Mouse (Mus musculus): Measurements from ENCODE around the gene Bglap2. TPM values are rescaled to one million over a fixed set of nuclear protein-coding genes. Genes with fewer than 3 reads are reported as not detected.
"Not testable (repeated sequence)": the region's sequence is repeated elsewhere in the genome, so short reads cannot be mapped to it uniquely, and the experiment has no call there.

Bglap2 gene
- 1 to 10 TPM in 3 of 4 experiments, not detected in 1; 1.1 to 1.8 (median 1.3) TPM for total RNA-seq (2022)

DNA sequence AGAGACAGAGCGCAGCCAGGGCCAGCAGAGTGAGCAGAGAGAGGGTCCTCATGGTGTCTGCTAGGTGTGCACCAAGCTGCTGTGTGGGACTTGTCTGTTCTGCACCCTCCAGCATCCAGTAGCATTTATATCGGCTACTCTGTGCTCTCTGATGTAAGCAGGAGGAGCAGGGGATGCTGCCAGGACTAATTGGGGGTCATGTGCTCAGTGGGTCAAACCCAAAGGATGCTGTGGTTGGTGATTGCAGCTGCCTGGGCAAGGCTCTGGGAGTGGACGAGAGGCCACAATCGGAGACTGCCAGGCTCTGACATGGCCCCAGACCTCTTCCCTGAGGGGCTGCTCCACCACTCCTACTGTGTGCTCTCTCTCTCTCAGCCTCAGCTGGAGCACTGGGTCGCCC is at the start of gene Bglap2:
Gene Bglap2 (minus strand): TSS at position 101 of the 400 bp plus-strand sequence.
- not testable (repeated sequence) for DNase-seq (ENCODE audit: low spot score in 2 of 2)

DNA sequence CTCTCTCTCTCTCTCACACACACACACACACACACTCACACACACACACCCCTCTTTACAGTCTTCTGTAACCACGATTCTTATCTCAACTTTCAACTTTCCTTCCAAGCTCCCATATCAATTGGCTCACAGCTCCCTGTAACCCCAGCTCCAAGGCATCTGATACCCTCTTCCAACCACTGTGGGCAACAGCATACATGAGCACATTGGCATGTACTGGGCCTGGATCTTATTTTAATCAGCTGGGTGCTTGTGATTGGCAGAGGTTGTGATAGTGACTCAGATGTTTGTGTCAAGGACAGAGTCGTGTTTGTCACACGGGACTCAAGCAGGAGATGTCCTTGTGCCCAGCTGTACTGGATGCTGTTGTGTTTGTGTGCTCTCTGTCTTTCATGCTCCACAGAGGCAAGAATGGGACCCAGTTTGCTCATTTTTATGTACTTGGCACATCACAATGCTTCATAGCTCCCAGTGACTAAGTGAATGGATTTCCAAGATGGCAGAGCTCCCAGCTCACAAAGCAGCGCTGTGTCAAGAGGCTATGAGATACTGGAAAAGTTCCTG is 48.9 kb upstream of the Bglap2 start:
- DNase-seq (ENCODE audit: low spot score in 2 of 2): no peak

DNA sequence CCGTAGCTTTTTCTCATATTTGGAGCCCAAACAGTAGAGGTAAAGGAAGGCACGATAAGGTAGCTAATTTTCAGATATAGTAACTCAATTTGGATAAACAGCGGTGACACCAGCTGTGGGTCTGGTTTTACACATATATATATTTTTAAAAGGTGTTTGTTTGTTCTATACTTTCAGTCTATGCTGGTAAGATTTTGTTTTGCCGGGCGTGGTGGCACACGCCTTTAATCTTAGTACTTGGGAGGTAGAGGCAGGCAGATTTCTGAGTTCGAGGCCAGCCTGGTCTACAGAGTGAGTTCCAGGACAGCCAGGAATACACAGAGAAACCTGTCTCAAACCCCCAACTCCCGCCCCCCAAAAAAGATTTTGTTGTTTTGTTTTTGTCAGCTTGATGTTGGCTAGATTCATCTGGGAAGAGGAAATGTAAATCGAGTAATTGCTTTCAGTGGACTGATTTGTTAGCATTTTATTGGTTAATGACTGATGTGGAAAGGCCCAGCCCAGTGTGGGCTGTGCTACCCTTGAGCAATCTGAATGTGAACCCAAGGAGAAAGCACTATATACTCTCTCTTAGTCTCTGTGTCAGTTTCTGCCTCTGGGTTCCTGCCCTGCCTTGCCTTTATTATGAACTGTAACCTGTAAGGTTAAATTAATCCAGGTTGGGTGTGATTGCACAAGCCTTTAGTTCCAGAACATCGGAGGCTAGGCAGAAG is 47.4 kb upstream of the Bglap2 start:
- no peak for DNase-seq (ENCODE audit: low spot score in 2 of 2)

DNA sequence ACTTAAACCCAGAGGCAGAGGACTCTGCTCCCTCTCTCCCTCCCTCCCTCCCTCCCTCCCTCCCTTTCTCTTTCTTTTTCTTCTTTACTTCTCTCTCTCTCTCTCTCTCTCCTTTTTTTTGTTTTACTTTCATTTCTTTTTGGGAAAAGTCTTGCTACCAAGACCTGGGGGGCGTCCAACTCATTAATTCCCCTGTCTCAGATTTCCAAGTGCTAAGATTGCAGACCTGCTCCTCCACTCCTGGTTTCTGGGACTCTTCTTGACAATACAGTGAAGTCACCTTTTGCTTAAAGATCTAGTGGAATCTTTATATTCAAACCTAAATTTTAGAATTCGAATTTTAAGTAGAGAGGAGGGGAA is 46.8 kb upstream of the Bglap2 start:
- DNase-seq (ENCODE audit: low spot score in 2 of 2): no peak

DNA sequence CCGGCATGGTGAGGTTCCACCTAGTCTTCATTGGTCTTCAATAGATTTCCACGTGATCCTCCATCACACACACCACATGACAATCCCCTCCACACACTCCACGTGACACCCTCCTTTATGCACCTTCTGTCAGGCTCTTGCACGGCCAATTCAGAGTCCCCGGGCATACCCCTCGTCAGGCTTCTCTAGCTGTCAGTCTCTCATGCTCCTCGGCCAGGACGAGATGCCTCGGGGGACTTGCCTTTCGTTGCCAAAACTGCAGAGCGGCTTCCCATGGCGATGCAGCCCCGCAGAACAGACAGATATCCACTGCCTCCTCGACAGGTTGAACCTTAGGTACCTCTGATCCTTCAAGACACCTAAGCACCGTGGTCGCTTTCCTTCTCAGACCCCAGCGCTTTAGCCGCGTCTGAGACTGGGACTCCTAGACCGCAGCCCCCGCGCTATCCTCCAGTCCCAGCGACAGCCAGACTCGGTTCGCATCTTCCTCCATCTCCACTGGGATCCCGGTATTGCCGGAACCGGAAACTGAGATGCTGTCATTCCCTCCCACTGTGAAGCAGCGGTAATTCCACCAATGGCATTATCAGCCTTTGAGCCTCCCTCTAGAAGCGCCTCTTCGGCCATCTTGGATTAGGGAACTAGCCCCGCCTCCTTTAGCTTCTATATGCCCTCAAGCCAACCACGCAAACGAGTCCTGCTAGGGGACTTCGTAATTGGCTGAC is 46.3 kb upstream of the Bglap2 start, which contains the start of gene Slc25a44:
Gene Slc25a44 (minus strand): TSS at position 535 of the 725 bp plus-strand sequence.
- DNase-seq (ENCODE audit: low spot score in 2 of 2): peak; percentile 81 to 95

DNA sequence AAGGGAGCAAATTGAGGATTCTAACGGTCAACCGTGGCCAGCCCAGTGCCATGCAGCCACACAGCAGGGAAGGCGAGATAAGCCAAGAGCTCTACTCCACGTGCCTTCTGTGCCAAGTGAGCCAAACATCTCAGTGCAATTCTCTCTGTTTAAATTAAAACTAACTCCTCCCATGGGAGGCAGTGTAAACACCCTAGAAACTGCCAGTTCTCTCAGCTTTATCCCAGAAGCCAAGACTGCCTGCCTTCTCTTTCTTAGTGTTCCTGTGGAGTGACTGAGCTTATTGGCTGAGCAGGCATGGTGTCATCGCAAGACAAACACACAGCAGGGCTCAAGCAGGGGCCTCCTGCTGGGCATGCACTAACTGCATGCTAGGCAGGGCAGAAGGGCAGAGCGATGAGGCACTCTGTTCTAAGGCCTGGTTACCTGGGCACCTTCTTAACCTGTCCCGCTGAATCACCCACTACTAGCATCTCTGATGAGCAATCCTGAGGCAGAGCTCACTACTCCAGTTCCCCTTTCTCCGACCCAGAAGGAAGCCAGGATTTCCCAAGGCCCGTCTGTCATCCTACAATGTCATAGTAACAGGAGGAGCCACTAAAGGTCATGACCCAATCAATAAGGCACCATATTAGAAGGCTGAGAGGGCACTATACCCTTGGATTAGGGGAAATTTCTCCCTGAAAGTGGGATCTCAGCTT is 43.7 kb upstream of the Bglap2 start:
- no peak for DNase-seq (ENCODE audit: low spot score in 2 of 2)

DNA sequence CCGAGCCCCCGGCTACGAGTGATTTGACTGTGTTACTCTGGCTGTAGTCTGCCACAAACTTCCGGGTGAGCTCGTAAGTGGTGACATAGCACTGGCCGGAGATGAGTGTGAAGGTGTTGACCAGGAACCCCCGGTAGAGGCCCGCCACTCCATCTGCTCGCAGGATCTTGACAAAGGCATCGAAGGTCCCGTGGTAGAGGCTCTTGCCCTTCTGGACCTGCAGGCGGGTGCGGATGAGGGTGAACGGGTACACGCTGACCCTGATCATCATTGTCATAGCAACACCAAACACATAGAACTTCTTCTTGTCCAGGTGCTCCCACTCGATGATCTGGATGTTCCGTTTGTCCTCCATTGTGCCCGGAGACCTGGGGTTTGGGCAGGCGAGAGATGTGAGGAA is 42.3 kb upstream of the Bglap2 start:
- DNase-seq (ENCODE audit: low spot score in 2 of 2): no peak

DNA sequence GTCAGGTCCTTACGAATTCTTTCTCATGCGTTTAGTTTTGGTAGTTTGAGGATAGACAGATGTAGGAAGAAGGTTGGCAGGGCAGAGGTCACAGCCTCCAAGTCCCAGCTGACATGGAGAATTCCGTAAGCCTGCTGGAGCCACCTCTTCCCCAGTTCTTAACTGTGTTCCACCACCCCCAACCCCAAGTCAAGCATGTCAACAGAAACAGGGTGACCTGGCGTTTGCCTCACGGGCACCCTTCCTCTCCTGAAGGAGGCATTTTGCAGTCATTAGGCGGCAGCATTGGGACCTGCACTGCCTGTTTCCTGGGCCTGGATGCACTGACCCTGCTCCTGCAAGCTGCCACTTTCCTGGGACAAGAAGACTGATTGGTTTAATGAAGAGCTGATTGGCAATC is 39.5 kb upstream of the Bglap2 start:
- DNase-seq (ENCODE audit: low spot score in 2 of 2): no peak

DNA sequence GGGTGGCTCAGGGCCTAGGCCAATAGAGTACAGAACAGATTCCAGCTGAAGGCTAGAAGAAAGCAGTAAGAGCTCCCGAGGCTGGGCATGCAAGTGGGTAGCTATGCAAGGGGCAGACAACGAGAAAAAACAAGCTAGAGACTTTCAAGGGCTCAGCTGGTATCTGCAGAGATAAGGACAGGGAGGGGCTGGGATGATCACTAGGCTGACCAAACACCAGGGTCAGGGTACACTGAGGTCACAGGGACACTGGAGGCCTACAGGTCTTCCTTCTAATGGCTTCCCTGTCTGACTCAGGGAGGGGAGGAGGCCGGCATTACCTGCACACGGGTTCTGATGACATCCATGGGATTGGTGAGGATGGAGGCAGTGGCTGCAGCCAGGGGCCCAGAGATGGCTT is 37.2 kb upstream of the Bglap2 start:
- no peak for DNase-seq (ENCODE audit: low spot score in 2 of 2)

DNA sequence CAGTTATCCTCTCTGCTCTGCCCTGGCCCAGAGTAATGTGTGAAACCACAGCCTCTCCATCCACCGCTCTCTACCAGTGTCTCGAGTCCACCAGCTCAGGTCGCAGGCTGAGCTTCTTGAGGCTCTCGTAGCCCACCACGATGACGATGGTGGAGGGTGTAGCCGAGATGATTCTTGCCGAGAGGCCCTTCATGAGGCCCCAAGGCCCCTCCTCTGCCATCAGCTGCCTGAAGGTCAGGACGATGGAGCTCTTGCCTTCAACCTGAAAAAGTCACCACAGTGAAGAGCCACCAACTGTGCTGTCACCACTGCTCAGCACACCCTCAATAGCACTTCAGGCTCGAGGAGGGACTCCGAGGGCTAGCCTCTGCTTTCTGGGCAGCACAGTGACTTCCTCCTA is 34.1 kb upstream of the Bglap2 start:
- DNase-seq (ENCODE audit: low spot score in 2 of 2): no peak

DNA sequence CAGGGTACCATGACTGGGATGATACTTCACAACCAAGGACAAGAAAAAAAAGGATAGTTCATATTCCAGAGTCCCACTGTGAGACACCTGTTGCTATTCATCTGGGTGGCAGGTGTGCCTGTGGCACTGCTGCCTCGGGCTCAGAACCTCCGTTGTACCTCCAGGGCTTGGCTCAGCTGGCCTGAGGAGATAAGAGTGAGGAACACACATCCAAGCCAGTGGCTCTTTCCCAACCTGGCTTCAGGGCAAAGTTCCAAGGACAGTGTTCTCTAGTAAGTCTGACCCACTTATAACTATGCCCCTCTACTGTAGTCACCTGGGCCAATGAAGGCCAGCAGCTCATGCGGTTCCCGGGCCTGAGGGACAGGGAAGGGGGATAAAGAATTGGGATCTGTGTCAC is 33.2 kb upstream of the Bglap2 start:
- no peak for DNase-seq (ENCODE audit: low spot score in 2 of 2)

DNA sequence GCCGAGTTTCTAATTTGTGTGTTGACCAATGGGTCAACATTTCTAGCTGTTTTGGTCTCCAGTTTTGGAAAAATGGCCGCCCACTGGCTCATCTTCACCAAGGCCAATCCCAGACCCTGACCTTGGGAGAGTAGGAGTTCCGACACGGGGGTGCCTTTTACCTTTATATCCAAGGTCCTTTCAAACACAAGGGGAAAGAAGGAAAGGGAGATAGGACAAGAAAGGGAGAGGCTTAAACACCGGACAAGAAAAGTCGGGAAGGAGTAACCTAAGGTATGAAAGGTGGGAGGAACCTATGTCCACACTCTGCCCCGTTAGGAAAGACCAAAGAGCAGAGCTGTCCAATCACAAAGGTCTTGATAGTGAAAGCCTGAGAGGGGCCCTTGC is 32.1 kb upstream of the Bglap2 start:
- no peak for DNase-seq (ENCODE audit: low spot score in 2 of 2)

DNA sequence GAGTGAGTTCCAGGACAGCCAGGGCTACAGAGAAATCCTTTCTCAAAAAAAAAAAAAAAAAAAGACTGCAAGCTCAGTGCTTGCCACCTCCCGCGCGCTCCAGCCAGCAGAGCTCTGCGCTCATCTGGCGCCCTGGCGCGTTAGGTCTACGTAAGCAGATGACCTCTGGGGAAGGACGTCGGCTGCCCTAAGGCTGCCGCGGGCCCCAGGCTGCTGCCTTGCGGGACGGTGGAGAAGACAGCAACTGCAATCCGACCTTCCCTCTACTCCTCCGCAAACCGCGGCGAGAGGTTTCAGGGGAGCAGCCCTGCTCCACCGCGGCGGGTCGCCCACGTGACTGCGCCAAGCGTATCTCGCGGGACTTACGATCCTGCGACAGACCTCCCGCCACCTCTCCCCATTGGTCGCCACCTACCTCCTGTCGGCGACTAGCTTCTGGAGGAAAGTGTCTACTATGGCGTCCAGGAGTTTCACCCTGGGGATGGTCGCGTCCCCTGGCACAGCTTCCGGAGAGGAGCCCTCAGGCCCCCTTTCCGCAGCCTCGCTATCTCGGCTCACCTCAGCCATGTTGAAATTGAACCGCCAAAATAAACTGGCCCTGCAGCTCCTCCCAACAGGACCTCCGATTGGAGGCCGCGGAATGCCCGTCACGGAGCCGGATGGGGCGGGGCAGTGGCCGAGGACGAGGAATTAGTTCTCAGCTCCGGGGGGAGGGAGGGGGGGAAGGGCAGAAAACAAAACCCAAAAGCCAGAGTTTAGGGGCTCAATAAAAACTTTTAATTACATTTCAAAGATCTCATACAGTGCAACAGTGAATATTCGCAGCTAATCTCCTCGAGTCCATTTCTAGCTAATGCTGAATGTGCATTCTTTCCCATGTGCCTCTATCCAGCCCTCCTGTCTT is 31.5 kb upstream of the Bglap2 start, which contains the start of gene Pmf1:
Gene Pmf1 (minus strand): TSS at position 591 of the 904 bp plus-strand sequence.
- DNase-seq (ENCODE audit: low spot score in 2 of 2): peak; percentile 86 to 90

DNA sequence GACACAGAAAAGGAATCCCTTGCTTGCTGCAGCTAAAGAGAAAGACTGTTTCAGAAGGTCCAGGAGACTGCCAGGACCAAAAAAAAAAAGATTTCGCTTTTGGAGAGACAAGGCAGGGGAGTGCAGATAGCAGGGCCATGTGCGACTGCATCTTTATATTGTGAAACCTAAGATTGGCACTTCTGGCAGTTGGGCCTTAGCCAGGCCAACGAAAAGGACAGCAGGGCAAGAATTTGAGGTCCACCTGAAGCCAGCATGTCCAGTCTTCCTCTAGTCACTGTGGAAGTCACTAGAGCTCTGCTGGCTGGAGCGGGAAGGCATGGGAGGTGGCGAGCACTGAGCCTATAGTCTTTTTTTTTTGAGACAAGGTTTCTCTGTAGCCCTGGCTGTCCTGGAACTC is 30.5 kb upstream of the Bglap2 start:
- DNase-seq (ENCODE audit: low spot score in 2 of 2): no peak

DNA sequence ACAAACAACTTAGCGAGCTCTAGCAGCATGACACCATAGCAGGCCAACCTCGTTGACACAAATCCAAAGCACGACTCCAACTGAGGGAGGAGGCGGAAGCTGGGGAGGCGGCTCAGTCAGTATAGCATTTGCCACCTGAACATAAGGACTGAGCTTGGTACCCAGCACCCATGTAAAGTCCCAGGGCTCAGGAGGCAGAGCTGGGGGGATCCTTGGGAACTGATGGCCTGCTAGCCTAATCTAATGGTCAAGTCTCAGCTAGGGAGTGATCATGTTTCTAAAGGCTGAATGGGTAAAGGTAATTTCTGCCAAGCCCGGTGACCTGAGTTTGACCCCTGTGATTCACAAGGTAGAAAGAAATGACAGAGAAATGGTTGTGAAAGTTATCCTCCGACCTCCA is 29.0 kb upstream of the Bglap2 start:
- DNase-seq (ENCODE audit: low spot score in 2 of 2): no peak

DNA sequence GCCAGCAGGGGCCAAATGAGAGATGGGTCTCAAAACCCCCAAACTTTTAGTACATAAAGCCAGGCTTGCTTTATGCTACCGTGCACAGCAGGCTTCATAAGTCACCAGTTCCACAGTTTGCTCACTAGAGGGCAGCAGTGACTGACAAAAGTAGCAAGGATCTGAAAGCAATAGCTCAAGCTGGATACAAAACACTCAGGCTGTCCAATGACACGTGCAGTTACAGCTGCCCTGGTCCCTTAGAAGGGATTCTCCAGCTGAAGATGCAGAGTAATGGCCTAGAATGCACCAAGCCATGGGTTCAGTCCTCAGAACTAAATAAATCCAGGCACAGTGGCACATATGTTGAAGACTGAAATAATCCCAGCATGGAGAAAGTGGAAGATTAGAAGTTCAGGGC is 28.6 kb upstream of the Bglap2 start:
- DNase-seq (ENCODE audit: low spot score in 2 of 2): peak; percentile 42 to 52

DNA sequence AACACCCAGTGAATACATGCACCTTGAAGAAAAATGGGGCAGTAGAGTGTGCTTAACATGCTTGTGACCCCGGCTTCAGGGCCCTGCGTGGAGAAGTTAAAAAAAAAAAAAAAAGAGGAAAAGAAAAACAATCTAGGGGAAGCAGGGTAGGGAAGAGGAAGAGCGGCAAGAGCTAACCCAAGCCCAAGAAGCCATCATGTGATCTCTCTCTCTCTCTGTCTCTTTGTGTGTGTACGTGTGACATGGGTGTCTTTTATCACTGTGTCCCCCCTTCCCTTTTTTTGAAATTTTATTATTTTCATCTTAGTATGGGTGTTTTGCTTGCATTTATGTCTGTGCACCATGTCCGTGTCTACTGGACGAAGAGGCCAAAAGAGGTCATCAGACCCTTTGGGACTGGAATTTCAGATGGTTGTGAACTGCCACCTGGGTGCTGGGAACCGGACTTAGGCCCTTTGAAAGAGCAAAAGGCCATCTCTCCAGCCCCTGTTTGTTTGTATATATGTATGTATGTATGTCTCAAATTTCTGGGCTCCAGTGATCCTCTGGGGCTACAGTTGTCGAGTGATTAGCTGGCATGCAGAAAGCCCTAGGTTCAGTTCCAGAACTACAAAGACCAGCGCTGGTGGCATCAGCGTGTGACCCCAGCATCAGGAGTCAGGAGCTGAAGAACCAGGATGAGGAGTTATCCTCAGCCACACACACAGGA is 25.2 kb upstream of the Bglap2 start:
- DNase-seq (ENCODE audit: low spot score in 2 of 2): no peak

DNA sequence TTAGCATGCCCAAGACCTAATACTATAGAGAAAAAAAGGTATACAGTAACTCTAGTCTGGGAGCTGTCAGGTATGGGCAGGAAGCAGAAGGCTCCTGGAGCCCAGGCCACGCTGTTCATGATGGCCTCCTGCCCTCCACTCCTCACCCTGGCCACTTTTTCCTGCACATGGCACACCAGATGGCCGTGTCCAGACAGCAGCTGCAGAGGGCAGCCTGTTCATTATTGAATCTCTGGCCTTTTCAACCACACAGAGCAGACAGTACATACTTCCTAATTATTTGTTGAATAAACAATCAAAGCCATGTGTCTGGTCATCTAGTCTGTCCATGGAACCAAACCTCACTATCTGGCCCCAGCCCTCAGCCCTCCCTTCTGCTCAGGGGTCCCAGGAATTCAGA is 20.2 kb upstream of the Bglap2 start:
- DNase-seq (ENCODE audit: low spot score in 2 of 2): no peak

DNA sequence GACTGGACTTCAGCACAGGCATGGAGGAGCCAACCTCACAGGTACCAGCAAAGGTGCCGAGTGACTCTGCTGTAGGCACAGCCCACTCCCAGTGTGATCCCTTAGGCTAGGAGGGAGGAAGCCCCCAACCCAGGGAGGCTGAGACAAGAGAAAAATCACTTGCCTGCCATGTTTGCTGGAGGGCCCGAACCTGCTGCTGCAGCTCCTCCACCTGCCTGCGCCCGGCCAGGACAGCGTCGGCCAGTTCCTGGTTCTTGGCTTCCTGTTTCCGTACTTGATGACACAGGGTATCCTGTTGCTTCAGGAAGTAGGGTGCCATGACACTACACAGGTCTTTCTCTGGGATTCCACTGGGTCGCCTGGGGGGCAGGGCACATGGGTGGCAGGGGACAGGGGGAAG is 17.2 kb upstream of the Bglap2 start:
- DNase-seq (ENCODE audit: low spot score in 2 of 2): no peak

DNA sequence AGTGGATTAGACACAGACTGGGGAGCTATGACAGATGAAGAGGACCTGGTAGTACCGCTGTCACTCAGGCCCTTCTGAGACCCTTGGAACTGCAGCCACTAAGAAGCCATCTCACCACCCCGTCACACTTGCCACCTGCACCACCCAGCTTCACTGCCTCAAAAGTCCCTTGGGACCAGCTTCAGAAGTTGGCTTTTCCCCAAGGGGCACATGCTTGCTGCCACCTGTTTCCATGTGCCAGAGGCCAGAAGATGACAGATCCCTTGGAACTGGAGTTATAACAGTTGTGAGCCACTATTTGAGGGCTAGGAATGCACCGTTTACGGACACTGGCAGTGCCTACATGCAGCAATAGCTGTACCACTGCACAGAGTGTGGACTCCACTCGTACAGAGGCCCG is 16.8 kb upstream of the Bglap2 start:
- no peak for DNase-seq (ENCODE audit: low spot score in 2 of 2)

Measured in left cerebral cortex, adult 8-10 months (tissue).